Mouse (Mus musculus): ENCODE measurements around the gene Itgb5.

The Itgb5 gene

DNA sequence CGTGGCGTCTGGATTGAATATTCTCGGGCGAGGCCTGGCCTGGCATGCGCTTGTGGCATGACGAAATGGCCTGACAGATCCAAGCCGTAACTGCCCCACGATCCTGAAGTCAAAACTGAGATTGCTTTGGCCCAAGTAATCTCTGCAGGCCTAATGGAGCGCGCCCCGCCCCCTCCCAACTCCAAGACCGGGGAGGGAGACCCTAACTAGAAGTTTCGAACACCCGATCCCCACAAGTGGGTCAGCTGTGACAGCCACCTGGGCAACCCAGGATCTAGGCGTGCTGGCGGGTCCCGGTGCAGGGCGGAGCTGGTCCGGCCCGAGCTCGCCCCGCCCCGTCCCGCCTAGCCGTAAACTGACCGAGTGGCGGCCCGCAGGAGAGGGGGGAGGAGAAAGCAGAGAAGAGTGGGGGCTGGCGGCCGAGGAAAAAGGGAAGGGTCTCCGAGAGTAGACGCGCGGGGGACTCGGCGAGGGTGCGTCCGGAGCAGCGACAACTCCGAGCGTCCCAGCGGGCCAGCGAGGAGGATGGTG lies at the start of gene Itgb5:
TSS of gene Itgb5 (plus strand) at position 365 of the 531 bp plus-strand sequence.
- DNase-seq: peak; percentile 42

DNA sequence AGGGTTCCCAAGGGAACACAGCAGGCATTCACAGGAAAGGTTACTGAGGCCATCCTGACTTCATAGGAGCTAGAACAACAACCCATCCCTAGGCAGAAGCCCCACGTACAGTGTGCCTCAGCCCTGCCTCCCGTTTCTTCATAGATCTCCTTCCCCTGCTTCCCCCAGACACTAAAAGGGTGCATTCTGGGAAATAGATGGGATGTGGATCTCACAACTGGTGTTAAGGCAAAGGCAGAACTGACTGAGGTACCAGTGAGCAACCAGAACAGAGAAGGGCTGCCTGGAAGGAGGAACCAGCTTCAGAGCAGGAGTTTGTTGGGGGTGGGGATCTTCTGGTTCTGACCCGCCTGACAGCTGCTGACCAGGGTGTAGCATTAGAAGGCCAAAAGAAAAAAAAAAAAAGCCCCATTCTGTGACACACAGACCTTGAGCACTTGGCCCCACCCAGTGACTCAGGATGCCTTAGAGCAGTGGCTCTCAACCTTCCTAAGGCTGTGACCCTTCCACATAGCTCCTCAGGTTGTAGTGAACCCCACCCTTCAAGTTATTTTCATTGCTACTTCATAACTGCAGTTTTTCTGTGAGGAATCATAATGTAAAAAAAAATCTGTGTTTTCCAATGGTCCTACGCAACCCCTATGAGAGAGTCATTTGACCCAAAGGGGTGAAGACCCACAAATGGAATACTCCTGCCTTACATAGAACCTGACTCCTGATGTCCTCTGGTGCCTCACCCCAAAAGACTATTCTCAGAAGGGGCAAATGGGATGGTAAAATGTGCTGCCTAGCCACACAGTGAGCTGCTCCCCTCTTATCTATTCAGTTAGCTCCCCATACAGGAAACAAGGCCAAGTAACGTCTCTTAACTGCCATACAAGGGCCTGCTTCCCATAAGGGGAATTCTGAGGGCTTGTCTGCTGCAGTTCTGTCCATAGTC lies 47.4 kb upstream of the Itgb5 start:
- no peak for DNase-seq

DNA sequence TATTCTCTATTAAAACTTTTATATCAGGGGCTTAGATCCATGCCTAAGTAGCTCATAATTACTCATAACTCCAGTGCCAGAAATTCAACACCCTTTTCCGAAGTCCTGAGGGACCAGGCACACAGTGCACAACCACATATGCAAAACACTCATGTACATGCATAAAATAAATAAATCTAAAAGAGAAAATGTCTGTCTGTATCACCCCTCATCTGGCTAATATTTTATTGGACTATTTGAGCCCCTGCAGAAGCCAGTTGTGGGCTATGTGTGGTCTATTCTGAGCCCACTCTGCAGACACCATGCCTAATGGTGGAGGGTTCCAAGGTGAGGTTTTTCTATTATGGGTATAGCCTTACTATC lies 46.8 kb upstream of the Itgb5 start:
- no peak for DNase-seq

DNA sequence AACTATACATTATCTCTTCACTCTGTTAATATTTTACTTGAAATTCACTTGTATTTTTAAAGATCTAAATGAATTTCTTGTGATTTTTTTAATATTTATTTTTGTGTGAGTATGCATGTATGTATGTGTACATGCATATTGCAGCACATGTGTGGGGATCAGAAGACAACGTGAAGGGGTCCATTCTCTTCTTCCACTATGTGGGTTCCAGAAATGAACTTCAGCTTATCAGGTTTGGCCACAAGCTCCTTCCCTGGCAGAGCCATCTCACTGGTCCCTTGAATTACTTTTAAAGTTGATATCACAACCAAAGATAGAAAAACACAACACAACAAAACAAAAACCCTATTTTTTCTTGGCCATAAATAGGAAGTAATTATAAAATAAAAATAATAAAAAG lies 44.9 kb upstream of the Itgb5 start:
- no peak for DNase-seq

DNA sequence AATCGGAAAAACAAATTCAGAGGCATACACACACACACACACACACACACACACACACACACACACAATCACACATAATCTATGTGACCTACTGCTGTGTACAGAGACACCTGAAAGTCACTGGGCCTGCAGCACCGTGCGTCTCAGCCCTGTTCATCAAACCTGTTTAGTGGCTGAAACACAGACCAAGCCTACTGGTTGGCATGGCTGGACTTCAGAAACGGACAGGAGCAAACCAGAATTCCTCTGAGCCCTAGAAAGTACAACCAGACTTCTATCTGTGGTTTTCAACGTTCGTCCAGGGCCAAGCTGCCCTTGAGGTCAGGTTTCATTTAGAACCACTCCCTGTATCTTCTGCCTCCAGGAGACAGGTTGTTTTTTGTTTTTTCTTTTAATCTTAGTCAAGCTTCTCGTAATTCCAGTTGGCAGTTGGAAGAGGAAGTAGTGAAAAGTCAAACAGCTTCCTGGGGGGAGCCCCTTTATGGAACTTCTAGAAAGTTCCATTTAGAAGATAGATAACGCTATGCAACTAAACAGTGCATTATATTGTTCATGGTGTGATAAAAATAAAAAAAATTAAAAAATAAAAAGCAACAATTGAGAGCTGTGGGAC lies 44.3 kb upstream of the Itgb5 start:
- no peak for DNase-seq

DNA sequence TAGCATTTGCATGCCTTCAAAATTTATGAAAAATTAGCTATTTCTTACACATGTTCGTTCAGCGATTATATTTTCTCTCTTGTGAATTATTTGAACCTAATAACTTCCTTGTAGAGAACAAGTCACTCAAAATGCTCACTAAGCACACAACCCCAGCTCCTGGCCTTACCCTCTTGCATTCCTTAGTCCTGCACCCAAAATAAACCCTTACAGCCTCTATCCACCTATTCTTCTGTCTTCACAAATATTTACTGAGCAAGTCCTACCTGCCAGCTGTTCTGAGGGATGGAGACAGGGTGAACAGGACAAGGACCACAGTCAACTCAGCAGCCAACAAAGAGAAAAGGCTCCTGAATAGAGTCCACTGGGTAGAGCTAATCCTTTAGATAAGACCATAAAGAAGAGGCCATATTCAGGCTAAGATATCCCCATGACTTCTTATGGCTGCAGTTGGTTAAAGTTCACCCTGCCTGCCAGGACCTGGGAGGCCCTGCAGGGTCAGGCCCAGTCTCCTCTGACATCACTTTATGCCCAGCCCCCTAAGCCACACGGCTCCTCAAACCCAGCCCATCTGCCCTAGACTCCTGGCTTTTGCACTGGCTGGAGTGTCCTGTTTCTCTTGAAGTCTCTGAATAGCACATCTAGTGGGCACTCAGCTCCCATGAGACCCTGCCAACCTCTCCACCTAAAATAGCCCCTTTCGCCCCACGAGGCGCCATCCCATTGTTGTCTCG lies 42.6 kb upstream of the Itgb5 start:
- DNase-seq: no peak

DNA sequence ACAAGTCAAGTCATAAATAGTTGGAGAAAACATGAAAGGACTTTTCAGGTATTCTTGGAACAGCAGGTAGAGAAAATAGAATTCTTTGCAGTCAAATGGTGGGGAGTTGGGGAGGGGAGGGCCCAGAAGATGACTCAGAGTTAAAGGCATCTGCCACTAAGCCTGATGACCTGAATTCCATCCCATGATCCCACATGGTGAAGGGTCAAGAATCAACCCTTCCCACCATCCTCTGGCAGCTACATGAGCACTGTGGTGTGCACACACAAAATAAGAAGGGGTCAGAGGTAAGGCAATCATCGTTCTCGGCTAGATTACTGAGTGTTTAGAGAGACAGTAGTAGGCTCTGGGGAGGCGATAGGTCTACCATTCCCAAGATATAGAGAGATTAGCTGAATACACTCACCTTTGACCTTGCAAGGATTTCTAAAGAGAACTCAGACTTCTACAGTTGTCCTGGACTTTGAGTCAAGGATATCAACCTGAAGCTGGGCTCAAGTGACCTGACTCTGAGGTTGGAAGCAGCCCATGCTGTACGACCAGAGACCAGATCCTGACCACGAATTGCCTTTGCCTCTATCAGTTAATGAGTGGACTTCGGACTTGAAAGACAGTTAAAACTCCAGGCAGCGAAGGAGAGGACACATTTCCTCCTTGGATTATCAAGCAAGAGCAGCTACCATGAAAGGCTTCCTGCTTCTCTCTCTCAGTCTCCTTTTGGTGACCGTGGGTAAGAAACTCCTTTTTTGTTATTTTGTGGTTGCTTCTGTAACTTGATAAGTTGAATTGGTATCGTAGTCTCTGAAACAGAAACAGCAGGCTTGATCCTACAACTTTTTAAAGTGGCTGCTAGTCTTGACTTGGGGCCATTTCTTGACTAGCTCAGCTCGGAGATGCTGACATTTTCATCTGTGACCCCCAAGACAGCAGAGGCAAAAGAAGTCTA lies 35.3 kb upstream of the Itgb5 start, which contains the start of gene Muc13:
TSS of gene Muc13 (plus strand) at position 192 of the 946 bp plus-strand sequence.
- no peak for DNase-seq

DNA sequence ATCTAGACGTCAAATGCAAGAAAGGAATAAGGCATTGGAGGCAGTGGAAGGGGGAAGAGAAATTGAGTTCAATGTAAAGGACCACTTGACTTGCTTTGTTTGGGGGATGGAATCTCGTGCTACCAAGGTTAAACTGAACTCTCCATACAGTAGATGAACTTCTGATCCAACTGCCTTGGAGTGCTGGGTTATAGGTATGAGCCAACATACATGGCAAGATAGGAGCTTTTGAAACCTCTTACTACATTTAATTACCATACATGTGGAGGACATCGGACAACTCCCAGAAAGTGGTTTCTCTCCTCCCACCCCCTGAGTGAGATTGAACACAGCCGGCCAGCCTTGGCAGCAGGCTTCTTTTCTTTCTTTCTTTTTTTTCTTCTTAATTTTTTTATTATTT lies 34.4 kb upstream of the Itgb5 start:
- no peak for DNase-seq

DNA sequence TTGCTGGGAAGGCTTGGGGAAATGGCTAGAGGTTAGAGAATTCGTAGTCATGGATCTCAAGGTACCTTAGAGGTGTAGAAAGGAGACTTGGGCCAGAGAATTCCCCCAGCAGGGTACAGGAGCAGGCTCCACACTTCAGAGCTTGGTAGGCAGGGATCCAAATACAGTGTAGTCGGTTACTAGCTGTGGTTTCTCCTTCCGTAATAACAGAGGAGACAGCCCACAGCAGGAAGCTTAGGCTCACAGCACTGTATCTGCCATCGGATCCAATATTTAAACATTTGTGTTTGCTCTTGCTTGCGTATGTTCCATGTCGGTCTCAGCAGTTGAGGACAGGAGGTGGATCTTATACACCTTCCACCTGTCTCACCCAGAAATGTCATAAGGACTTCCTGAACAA lies 33.6 kb upstream of the Itgb5 start:
- DNase-seq: no peak

DNA sequence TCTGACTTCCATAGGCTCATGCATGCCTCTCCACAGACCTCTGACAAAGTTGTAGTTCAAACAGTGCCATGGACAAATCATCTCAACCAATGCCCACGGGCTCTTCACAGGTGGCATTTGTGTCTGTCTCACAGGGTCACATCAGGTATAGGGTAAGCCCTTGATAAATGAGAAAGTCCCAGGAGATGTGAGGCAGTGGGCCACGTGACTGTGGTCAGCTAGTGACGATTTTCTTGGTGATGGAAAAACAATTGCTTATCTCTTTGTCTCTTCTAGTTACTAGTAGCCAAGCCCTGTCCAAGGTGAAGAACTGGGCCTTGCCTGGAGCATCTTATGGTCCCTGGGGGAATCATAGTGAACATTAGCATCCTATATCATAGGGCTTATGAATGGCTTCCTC lies 32.7 kb upstream of the Itgb5 start:
- no peak for DNase-seq

DNA sequence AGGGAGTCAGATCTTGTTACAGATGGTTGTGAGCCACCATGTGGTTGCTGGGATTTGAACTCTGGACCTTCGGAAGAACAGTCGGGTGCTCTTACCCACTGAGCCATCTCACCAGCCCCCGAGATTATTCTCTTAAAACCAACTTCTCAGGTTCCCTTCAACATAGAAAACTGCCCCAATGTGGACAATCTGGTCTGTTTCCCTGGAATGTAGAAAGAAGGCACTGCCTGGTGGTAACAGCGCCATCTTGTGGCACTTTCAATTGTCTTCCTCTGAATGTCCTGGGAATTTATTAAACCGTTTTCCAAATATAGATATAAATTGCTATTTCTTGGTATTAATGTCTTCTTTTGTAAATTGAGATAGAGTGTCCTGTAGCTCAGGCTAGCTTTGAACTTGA lies 31.6 kb upstream of the Itgb5 start:
- peak; percentile 73 for DNase-seq

DNA sequence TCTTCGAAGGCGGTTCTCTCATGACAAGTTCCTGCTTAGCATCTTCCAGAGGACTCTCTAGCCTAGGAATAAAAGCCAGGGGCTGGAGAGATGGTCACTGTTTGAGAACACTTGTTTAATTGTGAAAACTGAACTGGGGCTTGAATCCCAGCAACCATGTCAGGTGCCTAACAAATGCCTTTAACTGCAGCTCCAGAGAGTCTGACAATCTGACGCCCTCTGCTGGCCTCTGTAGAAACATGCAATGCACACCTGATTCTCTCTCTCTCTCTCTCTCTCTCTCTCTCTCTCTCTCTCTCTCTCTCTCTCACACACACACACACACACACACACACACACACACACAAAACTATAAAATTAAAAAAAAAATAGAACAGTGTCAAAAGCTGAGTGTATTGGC lies 19.5 kb upstream of the Itgb5 start:
- no peak for DNase-seq

DNA sequence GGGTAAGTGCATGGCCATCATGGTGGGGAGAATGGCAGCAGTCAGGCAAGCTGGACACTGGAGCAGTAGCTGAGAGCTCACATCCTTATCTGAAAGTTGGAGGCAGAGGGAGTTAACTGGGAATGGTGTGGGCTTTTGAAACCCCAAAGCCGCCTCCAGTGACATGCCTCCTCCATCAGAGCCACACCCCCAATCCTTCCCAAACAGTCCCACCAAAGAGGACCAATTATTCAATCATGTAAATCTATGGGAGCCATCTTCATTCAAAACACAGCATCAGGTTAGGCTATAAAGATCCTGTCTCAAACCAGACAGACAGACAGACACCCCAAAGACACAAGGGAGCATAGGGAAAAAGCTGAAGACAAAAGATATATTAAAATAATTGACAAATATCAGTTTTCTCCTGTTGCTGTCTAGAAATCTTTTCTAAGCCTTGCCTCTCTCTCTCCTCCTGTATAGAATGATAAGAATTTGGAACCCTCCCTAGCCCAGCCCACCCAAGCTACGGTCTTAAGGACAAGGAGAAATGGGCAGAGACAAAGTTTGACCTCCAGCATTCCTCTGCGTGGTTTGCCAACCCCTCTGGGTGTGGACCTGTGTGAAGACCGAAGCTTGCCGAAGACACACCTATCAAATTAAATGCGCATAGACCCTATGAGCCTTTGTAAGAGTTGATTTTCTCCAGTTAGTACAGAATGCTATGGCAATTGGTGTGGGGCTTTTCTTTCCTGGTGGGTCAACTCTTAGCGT lies 10.9 kb upstream of the Itgb5 start:
- DNase-seq: no peak

DNA sequence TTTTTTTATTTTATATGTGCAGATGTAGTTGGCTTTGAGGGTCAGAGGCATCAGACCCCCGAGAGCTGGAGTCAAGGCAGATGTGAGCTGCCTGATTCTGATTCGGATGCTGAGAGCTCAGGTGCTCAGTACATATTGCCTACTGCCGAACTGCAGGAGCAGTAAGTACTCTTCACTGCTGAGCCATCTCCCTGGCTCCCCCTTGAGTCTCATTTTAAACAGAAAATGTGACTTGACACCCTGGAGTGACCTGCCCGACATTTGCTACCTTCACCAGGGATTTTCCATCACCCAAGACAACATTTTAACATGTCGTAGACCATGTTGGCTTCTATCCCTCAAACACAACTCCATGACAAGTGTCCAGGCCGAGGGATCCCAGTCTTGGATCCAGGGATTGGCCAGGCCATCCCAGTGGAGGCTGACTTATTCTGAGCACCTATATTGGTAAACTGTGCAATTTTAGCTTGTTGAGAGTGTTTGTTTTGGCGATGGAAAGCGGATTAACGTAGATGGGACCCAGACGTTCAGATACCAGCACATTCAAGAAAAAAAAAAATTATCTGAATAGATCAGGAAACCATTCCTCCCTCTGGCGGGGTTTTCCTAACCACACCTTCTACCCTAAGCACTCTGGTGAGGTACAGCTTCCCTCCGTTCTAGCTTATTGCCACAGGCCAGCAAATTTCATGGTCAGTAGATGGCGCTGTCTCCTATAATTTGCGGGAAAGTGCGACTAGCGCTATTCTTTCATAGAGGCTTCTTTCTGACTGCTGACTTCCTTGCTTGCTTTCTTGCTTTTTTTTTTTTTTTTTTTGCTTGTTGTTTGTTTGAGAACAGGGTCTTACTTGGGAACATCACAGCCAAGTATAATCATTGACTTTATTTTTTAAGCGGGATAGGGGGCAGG lies 8.9 kb upstream of the Itgb5 start:
- DNase-seq: peak; percentile 93

DNA sequence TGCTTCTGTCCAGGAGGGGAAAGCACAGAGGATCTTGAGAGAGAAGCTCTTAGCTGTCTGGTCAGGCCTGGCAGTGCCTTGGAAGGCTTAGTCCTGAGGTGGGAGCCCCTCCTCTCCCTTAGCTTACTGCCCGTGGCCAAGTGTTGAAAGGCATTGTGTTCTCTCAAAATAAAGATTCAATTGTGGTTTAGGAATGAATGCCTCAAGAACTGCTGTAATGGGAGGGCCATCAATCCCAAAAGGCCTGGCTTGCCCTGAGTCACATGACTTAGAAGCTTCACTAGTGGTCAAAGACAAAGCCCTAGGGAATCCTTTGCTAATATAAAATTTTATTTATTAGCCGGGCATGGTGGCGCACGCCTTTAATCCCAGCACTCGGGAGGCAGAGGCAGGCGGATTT lies 4.9 kb upstream of the Itgb5 start:
- no peak for DNase-seq

DNA sequence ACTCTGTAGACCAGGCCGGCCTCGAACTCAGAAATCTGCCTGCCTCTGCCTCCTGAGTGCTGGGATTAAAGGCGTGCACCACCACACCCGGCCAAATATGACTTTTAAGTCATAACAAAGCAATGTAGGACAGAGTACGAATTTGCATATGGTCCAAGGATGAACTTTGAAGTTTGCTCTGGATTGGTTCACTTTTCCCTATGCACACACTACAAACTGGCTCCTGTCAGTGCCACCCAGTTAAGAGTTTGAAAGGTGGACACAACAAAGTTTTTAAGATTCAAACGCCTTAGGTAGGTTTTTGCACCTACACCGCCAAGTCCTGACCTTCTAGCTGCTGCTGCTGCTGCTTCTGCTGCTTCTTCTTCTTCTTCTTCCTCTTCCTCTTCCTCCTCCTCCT lies 969 bp upstream of the Itgb5 start:
- no peak for DNase-seq

DNA sequence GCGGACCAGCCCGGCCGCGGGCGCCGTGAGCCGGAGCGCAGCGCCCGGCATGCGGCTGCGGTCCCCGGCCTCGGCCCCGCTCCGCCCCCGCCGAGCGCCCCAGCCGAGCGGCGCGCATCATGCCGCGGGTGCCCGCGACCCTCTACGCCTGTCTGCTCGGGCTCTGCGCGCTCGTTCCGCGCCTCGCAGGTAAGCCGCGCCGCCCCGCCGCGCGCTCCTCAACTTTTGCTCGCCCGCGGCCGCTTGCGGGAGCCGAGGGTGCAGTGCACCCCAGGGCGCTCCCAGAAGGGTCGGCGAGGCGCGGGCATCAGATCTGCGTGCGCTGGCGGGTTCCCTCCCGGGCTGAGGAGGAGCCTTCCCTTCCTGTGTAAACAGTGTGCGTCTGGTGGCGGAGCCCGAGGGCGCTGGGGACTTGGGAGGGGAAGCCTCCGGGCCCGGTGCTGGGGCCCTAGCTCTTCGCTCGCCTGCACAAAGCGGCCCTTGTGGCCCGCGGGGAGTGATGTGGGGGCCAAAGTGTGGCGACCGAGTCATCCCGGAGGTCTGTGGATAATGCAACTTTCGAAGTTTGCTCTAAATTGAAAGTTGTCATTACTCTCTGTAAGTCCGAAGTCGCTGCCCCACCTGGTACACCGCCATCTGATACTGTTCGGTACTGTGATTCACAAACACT lies 512 bp downstream of the Itgb5 start:
- DNase-seq: peak; percentile 35

DNA sequence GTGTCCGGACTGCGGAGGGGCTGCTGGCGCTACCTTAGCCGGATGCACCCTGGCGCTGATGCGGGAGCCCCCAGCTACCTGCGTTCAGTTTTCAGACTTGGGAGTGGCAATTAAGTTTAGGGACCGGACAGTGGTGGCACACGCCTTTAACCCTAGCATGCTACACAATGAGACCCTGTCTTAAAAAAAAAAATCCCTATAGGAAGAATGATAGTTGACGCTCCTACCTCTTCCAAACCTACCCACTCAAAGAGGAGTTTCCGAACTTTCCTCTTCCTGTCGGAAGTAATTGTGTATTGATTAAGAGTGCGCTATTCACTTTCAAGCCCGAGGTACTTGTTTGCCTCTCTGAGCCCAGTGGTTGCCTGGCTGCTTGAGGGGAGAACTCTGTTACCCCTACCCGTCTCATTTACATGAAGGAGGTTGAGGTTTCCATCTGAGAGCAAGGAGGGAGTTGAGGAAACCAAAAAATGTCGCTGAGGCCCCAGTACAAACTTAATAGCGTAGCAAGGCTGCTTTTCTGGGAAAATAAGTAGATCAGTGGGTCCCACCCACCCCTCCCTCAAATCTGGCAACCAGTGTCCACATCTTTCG lies 1.1 kb downstream of the Itgb5 start:
- DNase-seq: no peak

DNA sequence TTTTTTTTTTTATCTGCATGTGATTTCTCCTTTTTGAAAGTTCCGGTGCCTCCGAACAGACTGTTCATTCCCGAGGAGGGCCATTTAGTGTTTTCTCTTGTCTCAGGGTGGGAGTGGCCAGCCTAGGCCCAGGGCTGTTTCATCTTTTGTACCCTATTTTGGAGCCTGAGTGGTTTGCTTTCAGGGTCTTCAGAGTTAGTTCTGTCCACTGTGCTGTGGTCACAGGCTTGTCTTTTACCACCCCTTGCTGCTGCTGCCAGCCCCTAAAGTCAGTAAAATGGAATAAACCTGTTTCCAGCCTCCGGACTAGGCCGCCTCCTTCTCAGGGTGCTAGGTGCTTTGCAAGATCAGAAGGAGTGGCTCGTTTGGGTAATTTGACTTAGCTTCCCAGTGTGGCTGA lies 2.6 kb downstream of the Itgb5 start:
- no peak for DNase-seq
